Mouse (Mus musculus) yolk sac, embryonic 10.5 days (tissue): ENCODE measurements around the gene Add1.

Experiments
- DNase-seq: peaks from one replicate; pipeline ENCODE4 v3.0.0-alpha.2; 2017; ENCODE audit warnings: low spot score

Gene Add1

DNA sequence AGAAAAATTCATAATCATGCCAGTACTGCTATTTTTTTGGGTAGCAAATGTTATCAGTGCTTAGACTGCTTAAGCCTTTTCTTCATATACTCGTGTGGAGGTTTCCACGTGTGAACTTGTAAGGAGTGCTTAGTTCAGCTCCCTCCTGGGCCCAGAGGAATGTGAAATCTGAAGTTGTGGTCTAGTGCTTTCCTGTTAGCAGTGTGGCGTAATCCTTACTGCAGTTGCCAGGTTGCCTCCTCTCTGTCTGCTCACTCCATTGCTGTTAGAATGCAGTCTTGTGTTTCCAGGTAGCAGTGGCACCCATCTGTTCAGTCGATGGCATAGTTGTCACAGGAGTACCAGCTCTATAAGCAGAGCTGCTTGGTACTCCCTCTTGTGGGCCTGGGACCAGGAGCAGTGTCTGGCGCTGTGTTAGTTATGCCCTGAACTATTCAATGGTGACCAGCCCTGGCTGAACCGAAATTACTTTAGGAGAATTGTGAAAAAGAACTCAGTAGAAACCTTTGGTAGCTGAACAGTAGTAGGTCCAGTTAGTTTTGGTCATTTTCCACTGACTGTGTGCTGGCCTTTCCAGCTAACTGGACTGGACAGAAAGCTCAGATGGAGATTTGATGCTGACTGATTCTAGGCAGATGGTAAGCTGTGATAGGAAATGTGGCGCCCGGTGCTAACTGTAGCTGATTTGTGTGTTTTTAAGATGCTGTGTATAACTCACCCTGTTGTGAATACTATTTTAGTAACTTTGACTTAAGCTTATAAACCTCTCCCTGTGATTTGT lies 33.8 kb downstream of the Add1 start:
- no peak for DNase-seq

DNA sequence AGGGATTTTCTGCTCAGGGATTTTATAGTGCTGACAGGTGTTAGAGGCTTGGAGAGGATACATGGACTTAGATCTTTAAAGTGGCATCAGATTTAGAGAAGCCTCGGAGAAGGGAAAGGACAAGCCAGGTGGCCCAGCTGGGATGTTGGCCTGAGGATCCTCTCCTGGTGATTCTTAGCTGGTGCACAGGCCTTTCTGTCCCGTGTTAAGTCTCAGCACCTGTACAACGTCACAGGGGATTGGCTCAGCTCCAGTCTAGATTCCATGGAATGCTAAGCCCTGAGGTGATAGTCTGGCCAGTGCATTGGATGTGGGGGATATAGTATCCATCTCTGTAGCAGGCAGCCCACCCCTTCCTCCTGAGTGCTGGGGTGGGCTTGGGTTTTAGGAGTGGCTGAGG lies 34.8 kb downstream of the Add1 start:
- no peak for DNase-seq

DNA sequence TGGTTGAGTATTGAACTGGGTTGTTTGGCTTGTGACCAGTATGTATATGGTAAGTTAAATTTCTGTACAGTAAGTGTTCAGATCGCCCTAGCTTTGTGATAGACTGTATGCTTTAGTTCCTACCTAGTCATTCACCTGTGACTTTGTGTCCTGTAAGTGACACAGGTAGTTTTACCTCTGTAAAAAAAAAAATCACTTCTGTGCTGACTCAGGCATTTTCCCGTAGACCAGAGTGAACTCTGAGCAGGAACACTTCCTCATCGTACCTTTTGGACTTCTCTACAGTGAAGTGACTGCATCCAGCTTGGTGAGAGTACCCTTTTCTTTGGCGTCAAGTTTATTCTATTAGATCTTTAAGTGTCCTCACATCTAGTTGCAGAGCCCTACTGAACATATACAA lies 36.5 kb downstream of the Add1 start:
- no peak for DNase-seq

DNA sequence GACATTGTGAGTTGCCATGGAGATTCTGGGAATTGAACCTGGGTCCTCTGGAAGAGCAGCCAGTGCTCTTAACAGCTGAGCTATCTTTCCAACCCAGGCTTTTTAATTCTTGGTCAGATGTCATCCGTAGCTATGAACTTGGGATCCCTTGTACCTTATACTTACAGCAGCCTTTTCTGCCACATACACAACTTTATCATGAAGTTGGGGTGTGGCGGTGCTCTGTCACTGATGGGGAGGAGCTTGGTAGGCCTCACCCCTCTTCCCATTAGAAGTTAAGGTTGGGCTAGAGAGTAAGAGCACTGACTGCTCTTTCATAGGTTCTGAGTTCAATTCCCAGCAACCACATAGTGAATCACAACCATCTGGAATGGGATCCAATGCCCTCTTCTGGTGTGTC lies 59.5 kb downstream of the Add1 start:
- no peak for DNase-seq

DNA sequence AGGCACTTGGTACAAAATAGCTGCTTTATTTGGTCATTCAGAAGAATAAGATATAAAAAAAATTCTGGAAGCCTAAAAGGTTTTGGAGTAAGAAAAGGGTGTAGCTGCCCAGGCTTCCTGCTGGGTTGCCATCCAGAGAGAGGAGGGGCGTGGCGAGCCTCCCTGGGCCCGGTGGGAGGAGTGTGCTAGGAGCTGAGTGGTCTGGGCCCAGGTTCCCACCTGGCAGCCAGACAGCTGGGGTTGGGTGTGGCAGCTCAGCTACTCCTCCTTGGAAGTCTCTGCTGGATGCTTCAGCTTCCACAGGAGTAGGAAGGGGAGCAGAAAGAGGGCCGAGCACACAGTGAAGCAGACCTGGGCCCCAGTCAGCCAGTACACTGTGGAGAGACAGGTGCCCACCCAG lies 60.2 kb downstream of the Add1 start:
- DNase-seq, result no peak

DNA sequence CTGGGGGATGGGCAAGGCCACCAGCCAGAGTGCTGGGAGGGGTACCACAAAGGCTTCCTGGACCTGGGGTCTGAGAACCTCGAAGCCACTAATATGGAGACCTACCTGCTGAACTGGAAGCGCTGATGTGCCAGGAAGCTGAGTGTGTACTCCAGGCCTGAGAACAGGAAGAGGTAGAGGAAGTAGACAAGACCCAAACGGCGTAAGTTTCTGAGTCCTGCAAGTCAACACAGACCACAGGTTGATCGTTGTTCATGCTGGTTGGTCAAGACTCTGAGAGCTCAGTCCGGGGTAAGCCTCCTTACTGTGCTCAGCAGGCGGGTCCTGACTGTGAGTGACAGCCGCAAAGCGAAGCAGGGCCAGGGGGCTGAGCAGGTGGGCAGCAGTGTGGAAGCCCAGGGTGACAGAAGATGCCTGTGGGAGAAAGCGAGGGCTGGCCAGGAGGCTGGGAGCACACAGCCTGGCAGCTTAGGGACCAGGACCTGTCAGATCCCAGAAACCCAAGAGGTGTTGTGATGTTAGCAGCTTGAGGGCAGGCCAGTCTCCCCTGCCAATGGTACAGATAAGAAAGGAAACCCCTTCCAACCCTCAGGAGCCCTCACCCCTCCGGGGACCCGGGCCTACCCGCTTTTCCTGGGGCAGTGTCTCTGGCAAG lies 61.4 kb downstream of the Add1 start:
- no peak for DNase-seq

DNA sequence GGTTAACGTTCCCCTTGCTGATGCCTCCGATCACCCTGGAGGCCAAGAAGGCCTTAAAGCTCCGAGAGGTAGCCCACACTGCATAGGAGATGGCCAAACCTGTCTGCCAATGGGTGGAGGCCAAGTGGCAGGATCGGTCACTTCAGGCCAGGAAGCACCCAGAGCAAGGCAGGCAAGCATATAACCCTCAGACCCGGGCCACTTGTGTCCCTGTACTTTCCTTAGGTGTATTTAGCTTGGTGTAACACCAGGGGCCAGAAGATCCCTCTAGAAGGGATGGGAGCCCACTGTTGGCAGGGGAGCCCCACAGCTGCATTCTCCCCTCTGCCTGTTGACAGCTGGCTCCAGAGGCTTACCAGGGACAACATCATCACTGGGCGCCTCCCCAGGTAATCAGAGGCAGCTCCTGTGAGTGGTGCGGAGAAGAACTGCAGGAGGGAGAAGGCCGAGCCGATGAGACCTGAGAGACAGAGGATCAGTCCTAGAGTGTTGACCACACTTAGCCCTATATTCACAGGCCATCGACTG lies 62.3 kb downstream of the Add1 start:
- no peak for DNase-seq

DNA sequence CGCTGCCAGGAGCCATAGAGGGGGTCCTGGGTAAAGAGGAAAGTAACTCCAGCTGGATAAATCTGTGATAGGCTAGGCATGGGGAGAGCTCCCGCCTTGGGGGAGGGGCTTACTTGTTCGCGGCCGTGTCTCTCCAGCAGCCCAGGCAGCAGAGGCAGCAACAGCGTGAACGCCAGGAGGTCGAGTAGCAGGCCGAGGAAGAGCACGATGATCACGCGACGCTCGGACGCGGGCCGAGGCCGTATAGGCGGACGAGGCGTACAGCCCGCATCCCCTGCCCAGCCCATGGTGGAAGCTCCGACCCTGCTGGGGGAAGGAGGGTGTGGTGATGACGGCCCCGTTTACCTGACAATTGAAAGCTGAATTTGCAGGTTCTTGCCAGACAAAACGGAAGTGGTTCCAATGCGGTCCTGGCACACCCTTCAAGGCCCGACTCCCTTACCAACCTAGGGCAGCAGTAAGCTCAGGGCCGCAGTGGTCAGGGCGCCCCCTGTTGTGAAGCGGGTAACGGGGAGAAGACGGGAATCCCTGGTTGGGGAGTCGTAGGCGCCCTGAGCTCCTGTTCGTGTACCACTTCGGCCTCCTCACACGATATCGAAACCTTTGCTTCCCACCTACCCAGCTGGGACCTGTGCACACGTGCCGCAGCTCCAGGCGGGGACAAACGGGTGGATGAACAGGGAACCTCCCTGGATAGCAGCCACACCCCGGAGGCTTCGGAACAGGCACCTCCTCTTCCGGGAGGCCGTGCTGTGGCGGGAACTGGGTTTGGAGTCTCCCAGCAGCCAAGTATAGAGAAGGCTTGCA lies 63.2 kb downstream of the Add1 start, which contains the start of gene Mfsd10:
Gene Mfsd10, minus strand, starts transcription at position 732 of the 807 bp plus-strand sequence.
- peak; percentile 86 for DNase-seq

DNA sequence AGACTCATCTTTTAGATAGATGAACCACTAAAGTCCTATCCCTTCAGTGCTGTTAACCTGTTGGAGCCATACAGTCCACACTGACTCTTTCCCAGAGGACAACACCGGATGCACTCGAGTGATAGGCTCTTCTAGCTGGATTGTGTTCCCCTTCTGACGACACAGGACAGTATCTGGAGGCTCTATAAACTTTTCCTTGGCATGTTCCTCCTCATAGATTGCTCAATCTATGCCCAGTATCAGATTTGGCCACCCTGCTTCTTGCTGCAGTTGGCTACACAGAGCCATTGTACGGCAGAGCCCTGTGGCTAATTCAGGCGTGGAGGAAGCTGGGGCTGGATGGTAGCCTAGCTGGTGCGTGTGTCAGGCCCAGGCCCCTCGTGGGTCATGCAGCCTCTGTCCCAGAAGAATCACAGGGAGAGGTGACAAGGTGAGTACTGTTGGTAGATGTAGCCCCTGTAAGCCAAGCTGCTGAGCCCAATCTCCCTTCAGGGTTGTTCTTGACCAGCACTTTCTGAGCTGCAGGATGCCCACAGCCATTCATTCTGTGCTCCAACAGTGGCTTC lies 64.2 kb downstream of the Add1 start:
- no peak for DNase-seq

DNA sequence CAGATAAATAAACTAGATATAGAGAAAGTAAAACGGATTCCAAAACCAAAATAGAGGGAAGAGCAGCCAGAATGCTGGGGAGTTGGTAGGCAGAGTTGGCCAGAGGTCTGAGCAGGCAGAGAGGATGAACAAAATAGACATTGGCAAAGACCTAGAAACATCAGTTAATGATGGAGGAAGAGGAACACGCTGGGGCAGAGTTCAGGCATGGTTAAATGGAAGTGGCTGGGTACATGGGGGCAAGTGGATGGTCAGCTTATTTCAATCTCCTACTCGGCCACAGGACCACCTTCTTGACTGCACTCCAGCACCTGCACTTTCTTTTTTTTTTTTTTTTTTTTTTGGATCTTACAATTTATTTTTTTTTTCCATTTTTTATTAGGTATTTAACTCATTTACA lies 68.5 kb downstream of the Add1 start:
- DNase-seq, result no peak

DNA sequence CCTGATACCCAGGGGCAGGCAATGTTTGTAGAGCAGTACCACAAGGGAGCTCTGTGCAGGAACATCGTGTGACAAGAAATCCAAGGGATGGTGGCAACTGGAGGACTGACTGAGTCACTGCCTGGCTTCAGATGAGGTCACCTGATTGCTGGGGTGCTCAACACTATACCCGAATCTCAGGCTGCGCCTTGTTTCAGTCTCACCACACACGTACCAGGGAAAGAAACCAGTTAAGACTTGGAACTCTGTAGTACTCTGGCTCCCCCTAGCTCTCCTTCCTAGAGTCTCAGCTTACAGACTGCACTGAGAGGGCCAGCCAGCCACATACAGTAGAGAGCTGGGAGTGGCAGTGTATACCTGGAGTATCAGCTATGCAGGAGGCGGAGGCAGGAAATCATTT lies 69.5 kb downstream of the Add1 start:
- DNase-seq, result no peak

DNA sequence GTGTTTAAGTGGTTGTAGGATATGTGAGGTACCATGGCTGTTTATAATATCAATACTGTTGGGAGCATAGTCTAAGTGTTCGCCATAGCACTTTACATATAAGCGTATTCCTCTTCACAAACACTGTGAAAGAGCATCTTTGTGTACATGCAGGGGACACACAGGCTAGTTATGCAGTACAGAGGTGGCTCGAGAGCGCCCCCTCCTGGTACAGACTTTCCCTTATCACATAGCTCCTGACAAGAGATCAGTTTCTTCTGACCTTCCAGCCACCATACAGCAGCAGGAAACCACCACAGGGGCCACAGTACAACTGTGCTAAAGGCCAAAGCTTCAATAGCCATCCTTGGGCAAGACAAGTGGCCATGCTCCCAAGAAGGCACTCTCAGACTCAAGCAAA lies 74.1 kb downstream of the Add1 start:
- DNase-seq, result no peak

DNA sequence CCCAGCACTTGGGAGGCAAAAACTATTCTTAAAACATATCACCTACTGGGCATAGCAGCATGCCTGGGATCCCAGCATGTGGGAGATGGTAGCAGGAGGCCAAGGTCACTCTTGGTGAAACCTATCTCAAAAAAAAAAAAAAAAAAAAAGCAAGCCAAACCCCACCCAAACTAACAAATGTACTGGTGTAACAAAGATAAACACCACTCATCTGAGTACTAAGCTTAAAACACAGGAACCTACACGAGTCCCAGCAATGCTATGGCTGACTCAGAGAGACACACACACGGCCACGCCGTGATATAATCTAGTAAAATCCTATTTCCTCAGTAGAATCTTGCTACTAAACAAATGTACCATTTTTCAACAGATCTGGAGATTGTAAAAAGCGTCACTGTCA lies 79.5 kb downstream of the Add1 start:
- no peak for DNase-seq

DNA sequence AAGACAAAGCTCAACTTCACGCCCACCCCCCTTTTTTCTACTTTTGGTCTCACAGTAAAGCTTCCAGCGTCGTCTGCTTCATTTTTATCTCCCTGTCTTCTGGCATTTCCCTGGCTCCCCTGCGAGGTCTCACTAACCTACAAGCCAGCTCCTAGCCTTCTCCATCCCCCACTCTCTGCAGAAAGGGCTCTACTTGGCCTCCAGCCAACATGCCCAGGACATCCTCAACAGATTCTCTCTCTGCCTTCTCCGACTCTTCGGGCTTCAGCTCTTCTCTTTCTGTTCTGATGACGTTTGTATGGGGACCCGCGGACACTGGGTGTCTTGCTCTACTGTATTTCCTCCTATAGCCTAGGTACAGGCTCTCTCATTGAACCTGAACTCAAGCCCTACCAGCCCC lies 81.4 kb downstream of the Add1 start:
- DNase-seq, result no peak

DNA sequence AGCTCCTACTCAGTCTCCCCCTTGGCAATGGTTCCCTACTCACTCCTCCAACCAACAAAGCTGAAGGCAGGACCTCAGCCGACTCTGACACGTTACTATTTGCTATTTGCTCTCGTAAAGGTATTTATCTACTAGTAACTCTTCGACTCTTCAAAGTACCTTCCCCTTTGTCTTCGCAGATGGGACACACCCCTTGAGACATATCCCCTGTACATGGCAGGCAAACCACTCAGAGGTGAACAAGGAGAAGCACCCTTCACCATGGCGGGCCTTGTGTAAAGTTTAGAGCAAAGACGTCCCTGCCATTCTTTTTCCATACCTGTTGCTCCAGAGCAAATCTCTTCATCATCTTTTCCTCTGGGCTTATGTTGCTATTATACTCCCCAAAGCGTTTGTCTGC lies 84.1 kb downstream of the Add1 start:
- DNase-seq, result no peak

DNA sequence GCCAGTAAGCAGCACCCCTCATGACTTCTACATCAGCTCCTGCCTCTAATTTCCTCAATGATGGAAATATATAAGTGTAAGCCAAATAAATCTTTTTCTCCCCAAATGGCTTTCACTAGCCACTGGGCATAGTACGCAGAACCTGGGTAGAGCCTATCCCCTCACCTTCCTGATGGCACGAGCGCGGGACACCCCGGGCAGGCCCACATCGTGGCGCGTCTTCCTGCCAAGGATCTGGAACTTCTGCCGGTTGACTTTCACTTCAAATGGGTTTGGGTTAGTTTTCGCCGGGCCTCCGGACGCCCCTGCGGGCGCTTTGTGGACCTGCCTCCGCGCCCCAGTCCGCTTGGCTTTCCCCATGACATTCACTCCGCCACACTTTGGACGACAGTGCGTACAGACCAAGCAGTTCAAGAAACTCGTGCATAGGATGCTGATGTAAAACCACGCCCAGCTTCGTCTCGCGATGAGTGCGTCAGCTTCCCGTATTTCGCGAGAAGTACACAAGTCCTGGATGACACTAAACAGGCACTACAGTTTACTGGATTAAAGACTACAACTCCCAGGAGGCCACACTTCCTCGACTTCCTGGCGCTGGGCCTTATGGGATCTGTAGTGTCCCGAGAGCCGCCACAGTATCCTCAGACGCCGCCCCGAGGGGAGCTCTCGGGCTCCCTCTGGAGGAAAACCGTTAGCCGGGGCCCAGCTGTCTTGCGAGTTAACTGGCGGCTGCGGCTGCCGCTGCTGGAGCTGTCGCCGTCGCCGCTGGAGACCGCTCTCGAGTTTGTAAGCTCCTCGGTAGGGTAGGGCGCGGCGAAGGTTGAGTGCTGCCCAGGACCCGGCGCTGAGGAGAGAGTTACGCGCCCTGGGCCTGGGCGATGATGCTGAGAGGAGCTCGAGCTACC lies 86.5 kb downstream of the Add1 start, which contains the start of the genes Nop14 and Grk4:
Gene Nop14, minus strand, starts transcription at position 463 of the 905 bp plus-strand sequence.
Gene Grk4, plus strand, starts transcription at position 694 of the 905 bp plus-strand sequence.
- peak; percentile 99 for DNase-seq

DNA sequence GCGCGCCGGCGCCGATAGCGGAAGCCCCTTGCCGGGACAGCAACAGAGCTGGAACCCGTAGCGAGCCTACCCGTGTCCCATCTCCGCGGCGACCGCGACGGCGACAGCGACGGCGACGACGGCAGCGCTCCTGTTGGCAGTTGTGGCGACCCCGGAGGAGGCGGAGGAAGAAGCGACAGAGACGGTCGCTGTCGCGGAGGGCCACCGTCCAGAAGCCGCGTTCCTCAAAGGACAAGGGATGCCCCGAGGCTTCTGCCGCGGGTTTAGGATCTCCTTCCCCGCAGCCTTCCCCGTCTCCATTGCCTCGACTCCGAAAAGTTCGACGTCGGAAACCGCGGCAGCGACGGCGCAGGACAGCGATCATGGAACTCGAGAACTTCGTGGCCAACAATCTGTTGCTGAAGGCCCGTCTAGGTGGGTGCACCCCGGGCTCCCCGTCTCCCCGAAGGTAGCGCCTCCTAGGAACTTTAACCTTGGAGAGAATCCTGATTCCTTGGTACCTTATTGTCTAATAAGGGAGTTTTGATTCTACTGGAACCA lies 87.2 kb downstream of the Add1 start:
- DNase-seq, result no peak

DNA sequence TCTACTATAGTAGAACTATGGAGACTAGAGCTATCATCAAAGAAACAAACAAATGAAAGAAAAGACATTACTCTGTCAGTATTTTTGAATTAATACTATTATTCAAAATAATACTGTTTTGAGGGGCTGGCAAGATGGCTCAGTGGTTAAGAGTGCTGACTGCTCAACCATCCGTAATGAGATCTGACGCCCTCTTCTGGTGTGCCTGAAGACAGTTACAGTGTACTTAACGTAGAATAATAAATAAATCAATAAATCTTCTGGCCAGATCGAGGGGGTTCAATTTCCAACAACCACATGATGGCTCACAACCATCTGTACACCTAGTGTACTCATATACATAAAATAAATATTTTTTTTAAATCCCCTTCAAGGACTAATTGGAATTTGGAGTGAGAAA lies 88.4 kb downstream of the Add1 start:
- DNase-seq, result no peak

DNA sequence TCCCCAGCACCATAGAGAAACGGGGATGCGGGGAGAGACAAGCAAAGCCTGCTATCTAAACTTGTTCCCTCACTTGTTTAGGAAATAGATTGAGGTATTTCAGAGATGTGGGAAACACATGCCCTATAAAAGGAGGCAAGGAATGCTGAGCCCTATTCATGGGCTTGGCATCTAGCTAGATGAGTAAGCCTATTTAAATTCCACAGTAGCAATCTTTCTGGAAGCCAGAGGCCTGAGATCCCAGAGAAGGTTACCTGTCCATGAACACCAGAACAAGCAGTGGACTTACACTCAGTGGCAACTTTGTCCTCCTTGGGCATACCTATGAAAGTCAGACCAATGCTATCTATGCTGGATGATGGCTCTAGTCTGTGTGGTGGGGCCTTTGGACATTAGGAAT lies 89.8 kb downstream of the Add1 start:
- DNase-seq, result no peak

DNA sequence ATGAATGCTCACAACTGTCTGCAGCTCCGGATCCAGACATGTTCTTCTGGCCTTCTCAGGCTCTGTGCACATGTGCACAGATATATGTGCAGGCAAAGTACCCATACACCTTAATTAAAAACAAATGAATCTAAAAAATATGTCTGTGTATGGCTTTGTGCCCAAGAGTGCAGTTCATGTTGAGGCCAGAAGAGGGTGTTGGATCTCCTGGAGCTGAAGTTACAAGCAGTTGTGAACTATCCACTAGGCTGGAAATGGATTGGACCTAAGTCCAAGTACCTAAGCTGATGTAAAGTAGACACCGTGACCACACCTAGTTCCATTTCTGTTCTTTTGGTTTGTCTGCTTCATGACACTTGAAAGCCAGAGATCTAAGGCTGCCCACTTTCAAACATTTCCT lies 96.0 kb downstream of the Add1 start:
- DNase-seq, result no peak

DNA sequence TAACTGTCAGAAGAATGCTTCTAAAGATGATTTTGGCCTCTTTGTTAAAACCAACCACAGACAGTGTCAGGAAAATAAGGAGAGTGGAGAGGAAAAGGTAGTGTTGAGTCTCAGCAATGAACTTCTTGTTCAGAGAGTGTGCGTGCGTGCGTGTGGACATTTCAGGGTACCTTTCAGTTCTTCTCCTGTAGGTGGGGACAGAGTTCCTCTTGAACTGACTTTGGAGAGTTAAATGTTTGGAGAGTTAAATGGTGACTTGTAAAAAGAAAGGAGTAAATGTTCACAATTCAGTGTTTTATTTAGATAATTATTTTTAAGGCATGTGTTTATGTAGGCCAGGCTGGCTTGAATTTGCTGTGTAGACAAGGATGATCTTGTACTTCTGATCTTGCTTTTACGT lies 96.8 kb downstream of the Add1 start:
- DNase-seq, result no peak
